14 mouse cellular contexts compared by ENCODE assay signal in genomic region chr11:28954673-28955304, GRCm38 (mm10).
DNase-seq lines count a peak whose midpoint lies in the region; ATAC-seq and TF ChIP-seq lines count a peak whose summit lies in the region.
"Had no signal": no experiment of that assay in that cellular context is flagged by ENCODE, and none has a peak within 500 bp of the region (broad histone marks: within the 10 kb centered on the region; RNA-seq: fewer than 3 reads in every experiment).

No protein-coding gene starts in this region.

- no peak overlapping the region for H3K9ac ChIP-seq in limb, embryonic 11.5 days (ENCODE audit: low read length)
- H3K9ac ChIP-seq in kidney, postnatal 0 days (ENCODE audit: low read depth, low read length), result no peak overlapping the region
- H3K9ac ChIP-seq: heart, embryonic 15.5 days; liver, embryonic 14.5 days had no signal

- no peak overlapping the region for H3K27ac ChIP-seq in limb, embryonic 11.5 days (replicated peaks; ENCODE audit: low read depth, low read length)
- H3K27ac ChIP-seq in limb, embryonic 10.5 days, result no peak overlapping the region
- H3K27ac ChIP-seq in kidney, postnatal 0 days, result 0 out of 2 replicates have a peak overlapping the region, but pooled peaks have one; percentile 43
- H3K27ac ChIP-seq: heart, embryonic 15.5 days; liver, embryonic 14.5 days had no signal

- no peak overlapping the region for H3K4me3 ChIP-seq in limb, embryonic 11.5 days (ENCODE audit: low read depth, low read length)
- no peak overlapping the region for H3K4me3 ChIP-seq in limb, embryonic 10.5 days
- H3K4me3 ChIP-seq in kidney, postnatal 0 days (replicated peaks; ENCODE audit: low read depth, low read length), result no peak overlapping the region
- H3K4me3 ChIP-seq: heart, embryonic 15.5 days had no signal

- no peak for TF ChIP-seq CTCF in kidney, postnatal 0 days (IDR thresholded peaks at IDR 0.05; ENCODE audit: low read depth)

- H3K4me2 ChIP-seq in limb, embryonic 11.5 days (ENCODE audit: low read depth, severe bottlenecking), result no peak overlapping the region
- no peak overlapping the region for H3K4me2 ChIP-seq in kidney, postnatal 0 days (ENCODE audit: low read length)
- H3K4me2 ChIP-seq: heart, embryonic 15.5 days had no signal

- 58% methylated on average over 6 of the region's 6 CpGs for WGBS in limb, embryonic 11.5 days
- 71% methylated on average over 6 of the region's 6 CpGs for WGBS in limb, embryonic 10.5 days
- 33% methylated on average over 6 of the region's 6 CpGs for WGBS in kidney, postnatal 0 days

- H3K36me3 ChIP-seq in limb, embryonic 11.5 days (ENCODE audit: control insufficient read depth, insufficient read depth, low read length), result no peaks in the 10 kb centered on the region
- no peaks in the 10 kb centered on the region for H3K36me3 ChIP-seq in limb, embryonic 10.5 days
- H3K36me3 ChIP-seq in kidney, postnatal 0 days (ENCODE audit: insufficient read depth, low read length), result no peaks in the 10 kb centered on the region
- H3K36me3 ChIP-seq: heart, embryonic 15.5 days had no signal

- H3K9me3 ChIP-seq in limb, embryonic 11.5 days (ENCODE audit: control insufficient read depth, low read length), result no peaks in the 10 kb centered on the region
- no peaks in the 10 kb centered on the region for H3K9me3 ChIP-seq in limb, embryonic 10.5 days (replicated peaks)
- H3K9me3 ChIP-seq in kidney, postnatal 0 days (replicated peaks; ENCODE audit: low read length), result no peaks in the 10 kb centered on the region
- H3K9me3 ChIP-seq: heart, embryonic 15.5 days had no signal

- H3K27me3 ChIP-seq in limb, embryonic 11.5 days (ENCODE audit: control insufficient read depth, insufficient read depth, low read length), result no peaks in the 10 kb centered on the region
- peaks cover 10% of the 10 kb centered on the region; the same call in 1 of the 2 replicates for H3K27me3 ChIP-seq in limb, embryonic 10.5 days (ENCODE audit: low read depth, poor library complexity, severe bottlenecking)
- no peaks in the 10 kb centered on the region for H3K27me3 ChIP-seq in kidney, postnatal 0 days (ENCODE audit: insufficient read depth, low read length)
- H3K27me3 ChIP-seq: heart, embryonic 15.5 days had no signal

- ATAC-seq in limb, embryonic 11.5 days (ENCODE audit: insufficient number of reproducible peaks, low FRiP score, low TSS enrichment, low read depth), result no peak; the same call in 1 of the 2 replicates
- peak; percentile 71 for ATAC-seq in kidney, postnatal 0 days (replicated peaks; ENCODE audit: low FRiP score, low read depth)
- no peak for ATAC-seq in erythroid progenitor cell, adult 5-6 weeks (replicated peaks; ENCODE audit: low FRiP score, poor library complexity, severe bottlenecking)
- ATAC-seq: hindbrain, embryonic 16.5 days; midbrain, embryonic 16.5 days had no signal

- H3K4me1 ChIP-seq in limb, embryonic 11.5 days (ENCODE audit: control insufficient read depth, insufficient read depth, low read length), result no peaks in the 10 kb centered on the region
- H3K4me1 ChIP-seq in limb, embryonic 10.5 days, result peaks cover 29% of the 10 kb centered on the region
- H3K4me1 ChIP-seq in kidney, postnatal 0 days (replicated peaks; ENCODE audit: insufficient read depth, low read length), result no peaks in the 10 kb centered on the region
- H3K4me1 ChIP-seq: heart, embryonic 15.5 days had no signal

- peak; percentile 15 for DNase-seq in adrenal gland, adult 2 months
- no peak for DNase-seq in adrenal gland, postnatal 25 days
- peak; percentile 26 for DNase-seq in limb, embryonic 11.5 days (ENCODE audit: low spot score)
- DNase-seq in limb, embryonic 10.5 days (ENCODE audit: low spot score), result no peak
- peak; percentile 59 for DNase-seq in kidney, postnatal 0 days (ENCODE audit: low spot score)
- peak; percentile 87 for DNase-seq in lung, postnatal 36 days
- DNase-seq in layer of hippocampus, adult 11-12 months (ENCODE audit: low spot score), result no peak
- DNase-seq: cerebellum, postnatal 10 days; layer of hippocampus, adult 9-11 months had no signal

Comparison
In these comparisons a context has a peak if more than half of its experiments do, and no peak if none do; other contexts are left out.
1. DNase-seq: peak in adrenal gland, adult 2 months (single experiment), limb, embryonic 11.5 days (single experiment), kidney, postnatal 0 days (single experiment) and lung, postnatal 36 days (single experiment); none in adrenal gland, postnatal 25 days (single experiment), limb, embryonic 10.5 days (single experiment) and layer of hippocampus, adult 11-12 months (single experiment).